Mouse (Mus musculus) embryonic facial prominence, embryonic 13.5 days (tissue): ENCODE measurements around the gene Sh3pxd2a. TPM values are rescaled to one million over a fixed set of nuclear protein-coding genes. Genes with fewer than 3 reads are reported as not detected.

Experiments
- ATAC-seq: fragments of 200-750 bp; cut with Nextera tagmentation; 2 replicates; pipeline ENCODE4 v1.8.0; 2017; ENCODE audit warnings: low read depth; ENCODE audit not compliant: insufficient number of reproducible peaks, insufficient read depth, low FRiP score, low TSS enrichment
- H3K27ac ChIP-seq: fragments of 300-500 bp; sonication (generic); 2 replicates; pipeline ENCODE4 v1.5.1; 2015; ENCODE audit warnings: moderate library complexity, mild to moderate bottlenecking, inconsistent platforms
- H3K27me3 ChIP-seq: fragments of 300-500 bp; sonication (generic); 2 replicates; pipeline ENCODE4 v1.6.1; 2015; ENCODE audit warnings: mild to moderate bottlenecking, inconsistent platforms
- H3K36me3 ChIP-seq: fragments of 300-500 bp; sonication (generic); 2 replicates; pipeline ENCODE4 v1.6.1; 2015; ENCODE audit warnings: mild to moderate bottlenecking, inconsistent platforms
- H3K4me1 ChIP-seq: fragments of 300-500 bp; sonication (generic); 2 replicates; pipeline ENCODE4 v1.6.1; 2015; ENCODE audit warnings: inconsistent platforms
- H3K4me2 ChIP-seq: fragments of 300-500 bp; sonication (generic); 2 replicates; pipeline ENCODE4 v1.6.1; 2015; ENCODE audit warnings: moderate library complexity, mild to moderate bottlenecking, inconsistent platforms
- H3K4me3 ChIP-seq: fragments of 300-500 bp; sonication (generic); 2 replicates; pipeline ENCODE4 v1.5.1; 2015; ENCODE audit warnings: mild to moderate bottlenecking, inconsistent platforms
- H3K9ac ChIP-seq: fragments of 300-500 bp; sonication (generic); 2 replicates; pipeline ENCODE4 v1.6.1; 2015; ENCODE audit warnings: mild to moderate bottlenecking, inconsistent platforms
- H3K9me3 ChIP-seq: fragments of 300-500 bp; sonication (generic); 2 replicates; pipeline ENCODE4 v1.6.1; 2016; ENCODE audit warnings: inconsistent platforms
- WGBS: fragments of 180-500 bp; shearing (Covaris S2); methylation state at CpG from one replicate; pipeline ENCODE4 v1.1.7; 2015; ENCODE audit warnings: mixed read lengths; 5-methylcytosine and 5-hydroxymethylcytosine counted together
- polyA plus RNA-seq: library from polyadenylated mRNA; unstranded; fragments of >200 nt; fragmentation: Nextera tagmentation; extraction: Ambion mirVana; gene quantifications from 2 replicates; pipeline ENCODE4 v1.2.1, GENCODE M21; 2015

Gene Sh3pxd2a
- polyA plus RNA-seq, 1 experiment from 2014 or later = 10.0 TPM

DNA sequence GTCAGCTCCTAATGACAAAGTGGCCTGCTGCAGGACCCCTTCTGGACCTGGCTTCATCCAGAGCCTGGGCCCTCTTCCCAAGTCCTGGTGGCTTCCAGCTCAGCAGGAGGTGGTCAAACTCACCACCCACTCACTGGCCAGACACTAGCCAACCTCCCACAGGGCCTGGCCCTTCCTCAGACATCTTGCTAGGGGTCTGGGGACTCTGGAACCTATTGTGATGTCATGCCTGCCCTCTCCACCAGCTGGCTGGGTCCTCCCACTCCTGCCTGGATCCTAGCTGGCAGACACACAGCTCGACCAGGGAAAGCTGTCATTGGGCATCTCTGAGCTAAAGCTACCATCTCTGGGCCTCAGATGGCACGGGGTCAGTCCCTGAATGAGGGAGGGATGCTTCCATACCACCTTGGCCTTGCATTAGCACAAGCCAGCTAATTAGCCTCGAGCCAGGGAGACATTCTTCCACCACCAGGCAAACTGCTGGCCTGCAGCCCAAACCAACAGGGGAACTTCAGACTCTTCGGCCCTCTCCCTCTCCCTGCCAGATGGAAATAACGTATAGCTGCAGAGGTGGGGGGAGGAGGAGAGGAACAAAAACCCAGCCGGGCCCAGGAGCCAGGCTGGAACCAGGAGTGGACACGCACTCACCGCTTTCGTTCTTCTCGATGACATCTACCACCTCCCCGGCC lies 150.7 kb downstream of the Sh3pxd2a start:
- 0 out of 2 replicates have a peak, but pooled peaks have one; percentile 17 for ATAC-seq

DNA sequence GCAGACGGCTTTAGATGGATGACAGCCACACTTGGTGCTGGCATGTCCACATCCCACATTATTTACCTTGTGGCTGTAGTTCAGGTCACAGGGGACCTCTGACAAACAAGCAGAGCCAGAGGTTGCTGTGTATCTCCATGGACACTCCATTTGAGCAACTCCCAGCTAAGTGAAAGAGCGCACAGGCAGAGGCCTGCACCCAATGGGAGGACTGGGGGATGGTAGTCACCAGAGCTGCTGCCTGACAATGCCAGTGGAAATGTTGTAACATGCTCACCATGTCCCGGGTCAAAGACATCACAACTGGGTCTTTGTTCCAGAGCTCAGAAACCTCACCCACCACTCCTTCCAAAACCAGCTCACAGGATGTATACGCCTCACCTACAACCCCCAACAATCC lies 153.0 kb downstream of the Sh3pxd2a start:
- H3K36me3 ChIP-seq = peaks cover 50% of the 10 kb centered on the region

More for the DNA sequence above, 150.7 kb downstream of the Sh3pxd2a start:
- Histone ChIP-seq H3K9ac (peak overlapping the region; percentile 94), H3K4me3 (peak overlapping the region; percentile 71), H3K27me3 (no peaks in the 10 kb centered on the region), H3K4me2 (peak overlapping the region; percentile 87), H3K9me3 (no peaks in the 10 kb centered on the region), H3K27ac (peak overlapping the region; percentile 98), H3K4me1 (peaks cover 84% of the 10 kb centered on the region), H3K36me3 (peaks cover 35% of the 10 kb centered on the region)
- 4% methylated on average over 11 of the region's 11 CpGs for WGBS

DNA sequence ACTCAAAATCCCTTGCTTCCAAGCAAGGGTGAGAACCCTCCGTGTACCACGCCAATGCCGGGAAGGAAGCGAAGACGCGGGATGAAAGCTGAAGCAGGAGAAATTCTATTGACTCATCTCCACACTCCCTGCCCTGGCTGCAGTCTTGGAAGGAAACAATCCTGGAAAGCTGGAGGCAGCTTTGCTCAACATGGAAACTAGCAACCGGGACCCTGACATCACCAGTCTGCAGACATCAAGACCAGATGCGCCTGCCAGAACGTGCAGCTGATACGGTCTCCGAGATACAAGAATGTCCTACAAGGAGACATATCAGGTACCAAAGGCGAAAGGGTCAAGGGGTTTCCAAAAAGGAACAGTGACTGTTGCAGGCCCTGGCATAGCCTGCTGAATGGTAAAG lies 154.4 kb downstream of the Sh3pxd2a start:
- H3K27me3 ChIP-seq = no peaks in the 10 kb centered on the region
- no peak overlapping the region for H3K4me2 ChIP-seq
- no peak for ATAC-seq
- no peak overlapping the region for H3K27ac ChIP-seq
- no peaks in the 10 kb centered on the region for H3K9me3 ChIP-seq
- H3K9ac ChIP-seq = no peak overlapping the region
- H3K4me3 ChIP-seq = no peak overlapping the region
- H3K36me3 ChIP-seq = peaks cover 62% of the 10 kb centered on the region
- peaks cover 55% of the 10 kb centered on the region for H3K4me1 ChIP-seq
- 86% methylated on average over 12 of the region's 12 CpGs for WGBS

More for the DNA sequence above, 153.0 kb downstream of the Sh3pxd2a start:
- Histone ChIP-seq H3K9me3 (no peaks in the 10 kb centered on the region), H3K27me3 (no peaks in the 10 kb centered on the region), H3K4me3 (no peak overlapping the region), H3K4me1 (peaks cover 61% of the 10 kb centered on the region), H3K27ac (peak overlapping the region; percentile 28; the same call in 1 of the 2 replicates), H3K9ac (0 out of 2 replicates have a peak overlapping the region, but pooled peaks have one; percentile 40), H3K4me2 (peak overlapping the region; percentile 87)
- ATAC-seq = no peak
- 61% methylated on average over 4 of the region's 4 CpGs for WGBS

DNA sequence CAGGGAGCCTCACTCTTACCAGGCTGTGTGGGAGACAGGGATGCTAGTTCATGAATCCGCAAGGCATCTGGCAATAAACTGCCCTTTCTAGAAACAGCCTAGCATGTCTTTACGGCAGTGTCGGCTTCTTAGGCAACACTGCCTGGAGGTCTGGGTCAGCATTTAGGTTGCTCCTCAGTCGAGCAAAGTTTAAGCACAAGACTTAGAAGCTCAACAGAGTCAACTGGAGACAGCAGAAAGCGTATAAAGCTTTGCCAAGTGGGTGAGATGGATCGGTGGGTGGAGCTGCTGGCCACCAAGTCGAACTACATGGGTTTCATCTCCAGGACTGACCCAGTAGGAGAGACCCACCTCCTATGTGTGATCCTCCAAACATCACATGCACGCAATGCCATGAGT lies 157.3 kb downstream of the Sh3pxd2a start:
- Histone ChIP-seq H3K9ac (no peak overlapping the region), H3K4me3 (no peak overlapping the region), H3K27me3 (no peaks in the 10 kb centered on the region), H3K9me3 (no peaks in the 10 kb centered on the region), H3K36me3 (peaks cover 80% of the 10 kb centered on the region), H3K4me1 (peaks cover 59% of the 10 kb centered on the region), H3K4me2 (no peak overlapping the region), H3K27ac (no peak overlapping the region)
- no peak for ATAC-seq
- WGBS = 92% methylated on average over 8 of the region's 8 CpGs

DNA sequence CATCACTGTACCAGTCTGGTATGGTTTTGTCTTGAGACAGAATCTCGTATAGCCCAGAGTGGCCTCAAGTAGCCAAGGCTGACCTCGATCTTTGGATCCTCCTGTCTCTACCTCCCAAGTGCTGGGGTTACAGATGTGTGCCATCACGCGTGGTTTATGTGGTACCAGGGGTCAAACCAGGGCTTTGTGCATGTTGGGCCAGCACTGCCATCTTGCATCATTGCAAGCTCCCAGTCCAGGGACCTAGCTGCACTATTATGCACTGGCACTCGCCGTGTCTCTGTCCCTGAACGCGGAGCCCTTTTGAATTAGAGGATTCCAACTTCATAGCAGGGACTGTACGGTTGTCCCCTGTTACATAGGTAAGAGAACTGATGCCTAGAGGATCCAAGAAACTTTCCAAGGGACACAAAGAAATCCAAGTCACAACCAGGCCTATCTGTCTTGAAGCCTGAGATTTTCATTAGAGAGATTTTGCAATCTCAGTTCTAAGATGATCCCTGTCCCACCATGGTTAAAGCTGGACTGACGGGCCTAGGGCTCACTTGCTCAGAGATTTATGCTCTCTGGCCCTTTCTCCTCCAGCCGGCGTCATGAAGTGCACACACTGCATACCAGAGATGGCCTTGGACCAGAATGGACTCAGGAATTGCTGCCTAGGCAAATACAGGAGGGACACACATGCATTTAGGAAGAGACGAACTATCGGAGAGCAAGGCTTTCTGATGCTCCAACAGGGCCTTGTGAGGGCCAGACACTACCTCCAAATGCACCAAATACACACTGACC lies 157.9 kb downstream of the Sh3pxd2a start:
- peaks cover 59% of the 10 kb centered on the region for H3K4me1 ChIP-seq
- H3K27ac ChIP-seq = no peak overlapping the region
- H3K9me3 ChIP-seq = no peaks in the 10 kb centered on the region
- H3K36me3 ChIP-seq = peaks cover 74% of the 10 kb centered on the region
- ATAC-seq = no peak
- WGBS = 91% methylated on average over 14 of the region's 14 CpGs
- no peaks in the 10 kb centered on the region for H3K27me3 ChIP-seq
- no peak overlapping the region for H3K4me3 ChIP-seq
- H3K4me2 ChIP-seq = no peak overlapping the region
- no peak overlapping the region for H3K9ac ChIP-seq

DNA sequence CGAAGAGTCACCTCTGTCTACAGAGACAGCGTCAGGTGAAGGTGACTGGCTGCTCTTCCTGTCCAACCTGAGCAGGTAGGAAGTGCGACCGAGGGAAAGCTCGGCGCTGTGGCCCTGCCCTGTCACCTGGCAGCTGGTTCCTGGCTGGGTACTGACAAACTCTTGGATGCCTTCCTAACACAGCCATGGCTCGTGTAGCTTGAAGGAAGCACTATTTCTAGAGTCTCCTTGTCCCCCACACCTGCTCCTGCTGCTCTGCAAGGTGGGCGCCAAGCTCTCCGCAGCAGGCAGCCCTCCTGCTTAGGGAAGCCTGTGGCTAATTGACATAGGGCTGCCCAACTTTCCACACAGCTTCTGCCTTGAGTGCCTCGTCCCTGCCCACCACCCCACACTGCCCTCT lies 158.8 kb downstream of the Sh3pxd2a start:
- WGBS = 89% methylated on average over 10 of the region's 10 CpGs
- peaks cover 71% of the 10 kb centered on the region for H3K36me3 ChIP-seq
- H3K27ac ChIP-seq = no peak overlapping the region

DNA sequence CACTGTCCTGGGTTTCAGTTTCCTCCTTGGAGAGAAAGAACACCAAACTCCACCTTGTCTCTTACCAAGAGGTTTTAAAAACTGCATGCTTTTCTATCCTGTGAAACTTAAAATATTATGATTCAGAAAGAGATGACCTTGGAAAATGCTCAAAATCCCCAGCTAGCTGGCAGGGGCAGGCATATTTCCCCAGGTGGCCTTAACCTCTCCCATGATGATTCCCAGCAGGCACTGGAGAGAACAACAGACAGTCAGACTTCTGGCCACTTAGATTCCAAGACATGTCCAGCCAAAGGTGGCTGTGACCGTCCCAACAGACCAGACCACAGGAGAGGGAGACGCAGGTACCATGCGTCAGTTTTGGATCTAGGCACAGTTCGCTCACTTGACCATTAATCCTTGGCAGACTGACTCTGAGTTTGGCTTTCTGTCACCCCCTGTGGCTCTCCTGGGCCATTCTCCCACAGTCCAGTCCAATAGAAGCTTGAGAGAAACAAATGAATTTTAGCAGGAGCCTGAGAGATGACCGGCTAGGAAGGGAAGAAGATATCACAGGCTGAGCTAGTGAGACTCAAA lies 159.9 kb downstream of the Sh3pxd2a start:
- Histone ChIP-seq H3K4me2 (no peak overlapping the region), H3K9me3 (no peaks in the 10 kb centered on the region), H3K27ac (peak overlapping the region; percentile 91; the same call in 1 of the 2 replicates), H3K36me3 (peaks cover 72% of the 10 kb centered on the region), H3K27me3 (no peaks in the 10 kb centered on the region), H3K9ac (0 out of 2 replicates have a peak overlapping the region, but pooled peaks have one; percentile 11), H3K4me3 (no peak overlapping the region), H3K4me1 (peaks cover 58% of the 10 kb centered on the region)
- no peak for ATAC-seq
- WGBS = 90% methylated on average over 5 of the region's 5 CpGs

More for the DNA sequence above, 158.8 kb downstream of the Sh3pxd2a start:
- Histone ChIP-seq H3K27me3 (no peaks in the 10 kb centered on the region), H3K4me2 (no peak overlapping the region), H3K4me1 (peaks cover 60% of the 10 kb centered on the region), H3K9ac (no peak overlapping the region), H3K4me3 (no peak overlapping the region), H3K9me3 (no peaks in the 10 kb centered on the region)
- no peak for ATAC-seq

DNA sequence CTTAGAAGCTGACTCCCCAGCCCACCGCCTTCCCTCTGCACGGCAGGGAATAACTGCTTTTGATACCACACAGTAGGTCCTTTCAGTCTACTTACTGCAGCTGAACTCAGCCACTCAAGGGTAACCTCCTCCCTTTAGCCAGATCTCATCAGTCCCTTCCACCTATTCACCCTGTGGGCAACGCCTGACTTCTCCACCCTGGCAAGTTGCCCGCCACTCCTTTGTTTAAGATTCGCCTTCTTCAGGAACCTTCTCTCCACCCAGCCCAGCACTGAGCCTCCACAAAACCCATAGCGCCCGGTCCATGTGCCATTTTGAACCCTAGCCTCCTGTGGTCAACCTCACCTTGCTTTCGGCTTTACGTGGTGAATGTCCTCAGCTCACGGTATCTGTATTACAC lies 161.1 kb downstream of the Sh3pxd2a start:
- no peak overlapping the region for H3K4me2 ChIP-seq
- H3K27ac ChIP-seq = peak overlapping the region; percentile 91
- ATAC-seq = 0 out of 2 replicates have a peak, but pooled peaks have one; percentile 4
- no peaks in the 10 kb centered on the region for H3K27me3 ChIP-seq
- peaks cover 68% of the 10 kb centered on the region for H3K4me1 ChIP-seq
- peaks cover 76% of the 10 kb centered on the region for H3K36me3 ChIP-seq
- H3K4me3 ChIP-seq = no peak overlapping the region
- H3K9ac ChIP-seq = 0 out of 2 replicates have a peak overlapping the region, but pooled peaks have one; percentile 32
- H3K9me3 ChIP-seq = no peaks in the 10 kb centered on the region
- 83% methylated on average over 10 of the region's 10 CpGs for WGBS

DNA sequence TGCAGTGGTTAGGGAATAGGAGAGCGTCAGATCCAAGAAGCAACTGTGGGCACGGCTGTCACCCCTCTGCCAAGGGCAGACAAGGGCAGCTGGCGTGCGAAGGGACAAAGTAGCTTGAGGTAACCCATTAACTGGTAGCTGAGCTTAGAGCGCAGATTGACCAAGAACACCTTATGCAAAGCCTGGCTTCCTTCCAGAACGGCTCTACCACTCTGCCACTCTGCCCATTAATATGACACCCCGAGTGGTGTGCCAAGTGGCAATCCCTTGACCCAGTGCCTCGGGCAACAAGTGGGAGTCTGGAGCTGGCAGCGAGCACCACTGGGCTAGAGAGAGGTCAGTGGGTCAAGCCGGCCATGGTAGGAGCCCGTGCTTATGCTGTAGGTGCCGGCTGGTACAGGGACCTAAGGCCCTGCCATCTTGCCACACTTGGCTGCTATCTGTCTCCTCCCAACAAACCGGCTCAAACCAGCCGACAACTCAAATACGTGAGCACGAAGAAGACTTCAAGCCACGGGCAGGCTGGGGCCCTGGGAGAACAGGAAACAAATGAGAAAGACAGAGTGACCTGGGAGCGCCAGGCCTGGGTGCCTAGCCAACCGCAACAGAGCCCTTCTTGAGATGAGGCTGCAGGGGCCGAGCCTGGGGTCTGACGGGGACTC lies 161.9 kb downstream of the Sh3pxd2a start:
- peak overlapping the region; percentile 36 for H3K4me2 ChIP-seq
- no peak; the same call in 1 of the 2 replicates for ATAC-seq
- H3K9ac ChIP-seq = peak overlapping the region; percentile 54
- peaks cover 73% of the 10 kb centered on the region for H3K36me3 ChIP-seq
- H3K27me3 ChIP-seq = no peaks in the 10 kb centered on the region
- peak overlapping the region; percentile 91 for H3K27ac ChIP-seq
- 50% methylated on average over 21 of the region's 21 CpGs for WGBS
- no peaks in the 10 kb centered on the region for H3K9me3 ChIP-seq
- H3K4me3 ChIP-seq = no peak overlapping the region
- peaks cover 76% of the 10 kb centered on the region for H3K4me1 ChIP-seq

DNA sequence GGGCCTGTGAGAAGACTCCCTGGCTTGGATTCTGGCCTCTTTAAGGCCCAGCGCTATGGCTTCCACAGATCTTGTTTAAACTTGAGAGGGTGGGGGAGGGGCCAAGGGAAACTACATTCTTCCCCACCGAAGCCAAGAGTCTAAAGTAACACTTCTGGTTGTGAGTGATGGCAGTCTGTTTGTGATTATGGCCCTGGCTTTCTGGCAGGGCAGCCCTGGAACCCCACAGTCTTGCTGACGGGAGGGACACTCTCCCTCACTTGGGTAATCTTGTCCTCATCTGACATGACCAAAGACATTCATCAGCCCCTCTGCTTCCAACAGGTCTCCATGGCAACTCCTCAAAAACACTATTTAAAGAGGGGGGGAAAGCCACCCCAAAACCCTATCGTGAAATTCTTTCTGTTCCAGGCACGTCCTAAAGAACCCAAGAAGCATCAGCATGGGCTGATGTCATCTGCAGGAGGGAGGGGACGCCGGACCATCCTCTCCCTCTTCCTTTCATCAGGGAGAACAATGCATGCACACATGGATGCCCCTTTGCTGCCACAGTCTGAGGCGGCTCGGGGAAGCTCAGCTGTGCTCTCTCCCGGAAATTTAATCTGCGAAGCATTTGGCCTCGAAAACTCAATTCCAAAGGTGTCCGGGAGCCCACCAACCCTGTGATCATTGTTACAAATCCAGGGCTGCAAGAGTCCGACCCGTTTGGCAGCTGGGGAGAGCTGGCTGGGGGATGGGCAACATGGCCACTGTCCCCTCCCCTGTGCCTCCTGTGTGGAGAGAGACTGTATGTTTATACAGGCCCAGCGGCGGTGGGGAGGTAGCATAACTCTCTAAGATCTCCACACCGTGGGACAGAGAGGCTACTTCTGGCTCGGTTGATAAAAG lies 162.7 kb downstream of the Sh3pxd2a start:
- 0 out of 2 replicates have a peak, but pooled peaks have one; percentile 29 for ATAC-seq
- Histone ChIP-seq H3K4me3 (no peak overlapping the region), H3K36me3 (peaks cover 65% of the 10 kb centered on the region), H3K9ac (peak overlapping the region; percentile 54), H3K4me2 (peak overlapping the region; percentile 36), H3K4me1 (peaks cover 81% of the 10 kb centered on the region), H3K9me3 (no peaks in the 10 kb centered on the region), H3K27me3 (no peaks in the 10 kb centered on the region), H3K27ac (peak overlapping the region; percentile 91)
- 5% methylated on average over 19 of the region's 19 CpGs for WGBS
